Mouse (Mus musculus): ENCODE measurements around the gene Clec9a.

Gene Clec9a

GRCm38 (mm10) chr6:129408562-129408961, at the start of gene Clec9a:
Gene Clec9a, plus strand, starts transcription at chr6:129408862.
- no peak for DNase-seq

GRCm38 (mm10) chr6:129359515-129359914, 49.1 kb upstream of the Clec9a start:
- DNase-seq: no peak

- no peak for DNase-seq
Measured at GRCm38 (mm10) chr6:129363942-129364341, 44.7 kb upstream of the Clec9a start.

GRCm38 (mm10) chr6:129365959-129366359, 42.7 kb upstream of the Clec9a start:
- DNase-seq: peak; percentile 14

DNA sequence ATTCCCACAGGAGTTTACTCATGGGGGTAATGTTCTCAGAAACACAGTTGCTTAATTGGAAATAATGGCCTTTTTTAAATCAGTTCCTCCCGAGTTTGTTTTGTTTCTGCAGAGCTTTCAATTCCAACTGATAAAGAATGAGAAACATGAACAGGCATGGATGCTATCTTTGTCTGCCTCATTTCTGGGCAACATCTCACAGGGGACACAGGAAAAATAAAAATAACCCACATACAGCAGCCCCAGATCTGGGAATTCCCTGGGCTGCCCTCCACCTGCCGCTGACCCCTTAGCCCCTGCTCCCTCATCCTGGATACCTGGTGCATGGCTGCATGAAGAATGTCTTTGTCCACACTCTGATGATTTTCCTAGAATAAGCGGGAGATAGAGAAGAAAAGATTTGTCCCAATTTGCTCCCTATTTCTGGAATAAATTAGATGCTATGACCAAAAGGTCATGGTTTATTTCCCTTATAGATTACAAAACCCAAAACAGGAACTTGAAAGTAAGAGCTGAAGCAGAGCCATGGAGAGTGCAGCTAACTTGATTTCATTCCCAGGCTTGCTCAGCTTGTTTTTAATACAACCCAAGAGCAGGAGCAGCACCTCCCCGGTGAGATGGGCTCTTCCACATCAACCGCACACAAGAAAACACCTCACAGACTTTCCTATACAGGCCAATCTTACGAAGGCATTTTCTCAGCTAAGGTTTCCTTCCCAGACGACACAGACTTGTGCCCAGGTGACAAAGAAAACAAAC, 39.1 kb upstream of the Clec9a start:
- no peak for DNase-seq

GRCm38 (mm10) chr6:129374937-129375471, 33.7 kb upstream of the Clec9a start:
- no peak for DNase-seq

DNA sequence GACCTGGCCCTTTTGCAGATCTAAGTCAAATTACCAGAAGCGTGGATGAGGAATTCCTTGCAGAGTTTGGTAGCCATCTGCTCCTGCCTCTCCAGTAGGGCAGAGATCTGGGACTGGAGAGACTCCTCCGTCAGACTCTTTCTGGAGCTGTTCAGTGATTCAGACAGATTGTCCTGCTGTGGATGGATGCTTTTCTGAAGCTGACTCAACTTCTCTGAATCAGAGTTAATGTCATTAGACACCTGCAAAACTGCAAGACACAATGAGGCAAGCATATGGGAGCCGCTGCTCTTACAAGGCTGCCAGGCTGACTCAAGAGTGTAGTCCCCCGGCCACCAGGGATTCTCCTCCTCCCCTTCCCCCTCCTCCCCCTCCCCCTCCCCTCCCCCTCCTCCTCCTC, 28.2 kb upstream of the Clec9a start:
- DNase-seq: no peak

GRCm38 (mm10) chr6:129381736-129382135, 26.9 kb upstream of the Clec9a start:
- no peak for DNase-seq

DNA sequence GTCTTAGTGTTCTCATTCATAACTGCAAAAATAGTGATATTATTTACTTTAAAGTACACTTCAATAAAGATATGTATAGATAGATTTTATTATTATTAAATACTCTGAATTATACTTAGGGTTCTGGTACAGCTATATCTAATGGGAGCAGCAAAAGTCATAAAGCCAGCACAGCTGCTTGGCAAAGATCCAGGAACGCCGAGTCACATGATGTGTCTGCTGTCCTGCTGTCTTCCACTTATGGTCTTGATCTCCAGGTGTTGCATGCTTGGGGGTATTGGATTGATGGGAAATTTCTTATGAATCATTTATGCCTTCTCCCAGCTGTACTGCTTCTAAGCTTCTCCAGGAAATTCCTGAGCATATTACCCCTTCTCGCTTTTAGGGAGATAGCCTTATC, 25.2 kb upstream of the Clec9a start:
- no peak for DNase-seq

DNA sequence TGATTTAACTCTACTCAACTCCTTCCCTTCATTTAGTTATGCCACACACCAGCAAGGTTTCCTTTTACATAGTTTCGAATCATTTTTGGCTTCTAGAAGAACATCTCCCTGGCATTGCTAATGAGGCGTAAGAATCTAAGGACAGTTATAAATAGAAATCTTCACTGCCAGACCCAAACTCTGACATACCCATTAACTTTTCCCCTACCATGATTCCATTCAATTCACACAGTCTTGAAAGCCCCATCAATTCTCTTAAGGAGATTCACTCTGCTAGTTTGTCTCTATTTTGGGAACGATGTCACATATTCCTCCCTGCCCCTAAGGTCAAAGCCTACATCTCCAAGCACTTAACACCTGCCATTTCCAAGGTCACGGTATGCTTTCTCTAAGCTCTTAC, 23.7 kb upstream of the Clec9a start:
- no peak for DNase-seq

GRCm38 (mm10) chr6:129385774-129386173, 22.9 kb upstream of the Clec9a start, which contains the start of gene Clec12b:
Gene Clec12b, minus strand, starts transcription at chr6:129385874.
- no peak for DNase-seq

GRCm38 (mm10) chr6:129393087-129393720, 15.5 kb upstream of the Clec9a start:
- no peak for DNase-seq

DNA sequence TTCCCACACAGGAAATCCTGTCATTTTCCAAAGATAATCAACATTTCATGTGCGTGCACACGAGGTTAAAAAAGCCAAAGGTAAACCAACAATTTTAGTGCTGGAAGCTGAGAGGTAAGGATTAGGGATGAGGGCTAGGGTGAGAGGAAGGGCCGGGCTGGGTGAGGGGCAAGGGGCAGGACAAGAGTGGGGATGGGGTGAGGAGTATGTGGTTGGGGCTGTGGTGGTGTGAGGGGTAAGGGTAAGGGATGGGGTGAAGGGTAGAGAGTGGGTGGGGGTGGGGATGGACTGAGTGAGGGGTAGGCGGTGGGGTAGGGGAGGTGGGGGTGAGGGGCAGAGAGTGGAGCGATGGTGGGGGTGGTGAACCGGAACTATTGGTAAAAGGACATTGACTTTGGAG, 14.9 kb upstream of the Clec9a start:
- no peak for DNase-seq

DNA sequence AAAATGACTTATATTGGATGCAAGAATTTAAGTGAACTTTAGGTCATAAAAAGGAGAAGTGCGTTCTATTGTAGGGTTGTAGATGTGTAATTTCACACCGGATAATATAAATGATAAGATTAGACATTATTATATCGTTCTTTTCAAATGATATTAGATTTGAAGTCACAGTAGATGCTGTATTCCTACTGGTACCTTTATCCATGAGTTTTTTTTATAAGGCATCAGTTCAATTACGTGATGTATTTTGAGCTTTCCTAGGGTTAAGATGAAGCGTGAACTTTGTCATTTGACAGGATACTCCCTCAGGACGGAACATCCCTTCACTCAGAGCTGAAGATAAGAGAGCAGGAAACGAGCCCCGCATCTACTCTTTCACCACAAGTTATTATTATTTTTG, 11.7 kb upstream of the Clec9a start, which contains the start of gene Clec1b:
Gene Clec1b (plus strand): TSS at position 301 of the 400 bp plus-strand sequence.
- no peak for DNase-seq

- no peak for DNase-seq
Measured at GRCm38 (mm10) chr6:129399945-129400344, 8.7 kb upstream of the Clec9a start.

DNA sequence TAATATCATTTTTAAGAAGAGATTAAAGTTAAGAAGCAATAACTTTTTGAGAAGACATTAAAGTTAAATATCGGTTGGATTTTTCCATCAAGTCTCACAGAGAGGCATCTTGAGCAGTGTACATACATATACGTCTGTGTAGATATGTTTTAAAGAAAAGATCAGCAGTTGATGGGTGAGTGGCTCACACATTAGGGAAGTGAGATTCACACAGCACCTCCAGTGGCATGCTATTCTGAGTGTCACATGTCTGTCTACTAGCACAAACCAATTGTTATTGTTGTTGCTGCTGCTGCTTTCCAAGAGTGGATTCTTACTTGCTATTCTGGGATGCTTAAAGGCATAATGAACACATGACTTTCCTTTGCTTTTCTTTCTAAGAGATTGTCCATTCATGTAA, 6.3 kb upstream of the Clec9a start:
- no peak for DNase-seq

GRCm38 (mm10) chr6:129403391-129403790, 5.3 kb upstream of the Clec9a start:
- DNase-seq: no peak

DNA sequence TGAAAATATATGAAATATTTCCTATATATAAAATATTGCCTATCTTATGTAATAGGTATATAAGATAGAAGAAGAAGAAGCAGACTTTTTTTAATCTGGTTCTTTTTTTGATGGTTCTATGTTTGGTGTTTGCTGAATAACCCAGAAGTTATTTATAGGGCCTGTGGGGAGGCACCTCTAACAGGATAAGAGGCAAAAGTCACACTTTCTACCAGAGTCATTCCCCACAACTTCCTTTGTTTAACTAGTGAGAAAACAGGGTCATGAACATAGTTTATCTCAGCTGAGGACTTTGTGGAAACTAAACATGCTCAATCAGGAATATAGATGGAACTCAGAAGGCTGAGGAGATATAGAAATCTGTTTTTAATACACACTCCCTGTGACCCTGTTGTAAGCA, 2.7 kb upstream of the Clec9a start:
- DNase-seq: no peak

DNA sequence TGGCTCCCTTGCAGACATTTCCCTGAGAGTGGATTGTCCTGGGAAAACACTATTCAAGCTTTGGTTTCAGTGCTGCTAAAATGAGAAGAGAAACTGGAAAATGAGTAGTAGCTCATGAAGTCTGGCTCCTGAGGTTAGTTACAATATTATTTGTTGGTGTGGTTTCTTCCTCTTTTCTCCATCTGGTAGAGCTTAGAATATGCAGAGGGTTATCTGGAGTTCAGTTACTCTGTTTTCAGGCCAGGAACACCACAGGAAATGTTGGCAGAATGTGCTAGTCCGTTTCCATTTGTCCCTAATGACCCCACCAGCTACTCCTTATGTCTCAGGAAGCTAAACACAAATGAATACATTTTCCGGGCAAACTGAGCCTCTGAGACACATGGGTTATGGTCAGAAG, 1.3 kb upstream of the Clec9a start:
- DNase-seq: no peak

DNA sequence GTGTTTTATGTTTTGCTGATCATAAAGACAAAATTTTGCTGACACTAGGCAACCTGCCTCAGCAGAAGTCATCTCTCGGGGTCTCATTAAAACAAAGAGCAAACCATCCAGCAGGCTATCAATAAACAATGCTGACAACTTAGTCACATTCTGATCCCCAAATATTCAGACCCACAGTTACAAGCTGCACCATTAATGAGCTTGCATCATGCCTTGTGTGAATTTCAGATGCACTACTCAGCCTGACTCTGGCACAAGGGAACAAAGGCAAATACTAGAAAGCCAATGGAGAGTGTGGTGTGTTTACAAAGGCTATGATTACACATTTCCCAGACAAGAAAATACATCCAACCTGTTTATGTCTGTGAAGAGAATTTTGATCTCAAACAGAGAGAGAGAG, 5.5 kb downstream of the Clec9a start:
- DNase-seq: no peak

- DNase-seq: no peak
Measured at GRCm38 (mm10) chr6:129422311-129422710, 13.6 kb downstream of the Clec9a start.

GRCm38 (mm10) chr6:129423040-129423733, 14.5 kb downstream of the Clec9a start:
- no peak for DNase-seq

DNA sequence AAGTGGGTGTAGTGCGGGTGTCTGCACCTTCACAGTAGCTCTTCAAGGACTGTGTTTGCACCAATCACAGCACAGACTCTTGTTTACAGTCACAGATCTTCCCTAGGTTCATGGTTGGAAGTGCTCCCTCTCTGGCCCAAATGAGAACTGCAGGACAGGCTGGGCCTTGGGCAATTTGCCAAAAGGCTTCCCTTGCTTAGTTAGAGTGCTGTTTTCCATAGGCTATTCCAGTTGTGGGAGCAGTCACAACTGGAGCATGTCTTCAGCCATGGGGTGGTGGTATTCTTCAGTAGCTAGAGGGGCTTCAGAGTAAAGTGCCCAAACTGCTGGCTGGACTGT, 15.0 kb downstream of the Clec9a start:
- DNase-seq: peak; percentile 29

- DNase-seq: no peak
Measured at GRCm38 (mm10) chr6:129425217-129425616, 16.6 kb downstream of the Clec9a start.

Data from right cerebral cortex, postnatal 25 days (tissue).